In genomic region chr4:123182328-123183238, GRCm38 (mm10) we compare ENCODE assay signal across 8 mouse cellular contexts. TPM values are rescaled to one million over a fixed set of nuclear protein-coding genes. Genes with fewer than 3 reads are reported as not detected.
DNase-seq lines count a peak whose midpoint lies in the region; ATAC-seq lines count a peak whose summit lies in the region.

Hpcal4 (plus strand) TSS chr4:123183227.

- no peaks in the 10 kb centered on the region for H3K36me3 ChIP-seq in lung, embryonic 15.5 days

- peaks cover 77% of the 10 kb centered on the region for H3K27me3 ChIP-seq in lung, embryonic 15.5 days

- peak; percentile 44; the same call in 1 of the 2 replicates for ATAC-seq in lung, embryonic 15.5 days (ENCODE audit: borderline replicate concordance, extremely low read depth, low FRiP score, low TSS enrichment)

- intact Hi-C loops in heart, postnatal 10 days (cut with DNase I), result no loop called here

- peak within 1 kb of the TSS; percentile 41 for H3K4me3 ChIP-seq in lung, embryonic 15.5 days

- peaks cover 19% of the 10 kb centered on the region for H3K4me1 ChIP-seq in lung, embryonic 15.5 days

- WGBS in lung, embryonic 15.5 days, result under 1% methylated on average over 44 of the region's 44 CpGs

- H3K9me3 ChIP-seq in lung, embryonic 15.5 days, result no peaks in the 10 kb centered on the region

- peak; percentile 9 for DNase-seq in CD4-positive, CD25-positive, alpha-beta regulatory T cell, adult 2 months (ENCODE audit: low read depth, low spot score)
- peak; percentile 89 for DNase-seq in R1 (ENCODE audit: low read depth, low spot score)
- DNase-seq in embryo, embryonic 9.5 days (ENCODE audit: extremely low spot score), result peak; percentile 68
- DNase-seq in heart, postnatal 10 days, result peak; percentile 15 to 35
- DNase-seq in layer of hippocampus, postnatal 14 days (ENCODE audit: low spot score in 2 of 2), result peak; percentile 36 to 50
- peak; percentile 75 for DNase-seq in right cerebral cortex, adult 18-20 months
- DNase-seq in thymus, adult 18-20 months, result no peak

- no peak within 1 kb of the TSS; the same call in 1 of the 2 replicates for H3K9ac ChIP-seq in lung, embryonic 15.5 days

- no peak within 1 kb of the TSS for H3K27ac ChIP-seq in lung, embryonic 15.5 days

- H3K4me2 ChIP-seq in lung, embryonic 15.5 days, result peak within 1 kb of the TSS; percentile 72

RNA-seq across cellular contexts. Expression of gene Hpcal4, which starts in this region (rescaled TPM):
- under 1 TPM; 0.40 to 0.89 TPM for total RNA-seq in heart, postnatal 10 days (2021)
- total RNA-seq in layer of hippocampus, postnatal 14 days (2021), result 100 to 1,000 TPM; 331 to 338 TPM
- 0.28 and 0.37 TPM in 2 replicates for polyA plus RNA-seq in lung, embryonic 15.5 days (2015; fragmentation: Nextera tagmentation; extraction: Ambion mirVana)

Comparison
In these comparisons a context has a peak if more than half of its experiments do, and no peak if none do; other contexts are left out.
1. RNA of gene Hpcal4 (total RNA-seq): 331 to 338 TPM in layer of hippocampus, postnatal 14 days; 0.40 to 0.89 TPM in heart, postnatal 10 days; every median in the first group is over 100 times any median in the second.
2. Peak in DNase-seq in heart, postnatal 10 days; RNA of the gene not detected or under 1 TPM.
3. Peak in ATAC-seq, H3K4me3 ChIP-seq and H3K4me2 ChIP-seq in lung, embryonic 15.5 days; RNA of the gene not detected or under 1 TPM.
4. DNase-seq: peak in CD4-positive, CD25-positive, alpha-beta regulatory T cell, adult 2 months (single experiment), R1 (single experiment), embryo, embryonic 9.5 days (single experiment), layer of hippocampus, postnatal 14 days (2 of 2) and right cerebral cortex, adult 18-20 months (single experiment); none in thymus, adult 18-20 months (0 of 2).